21 mouse cellular contexts compared by ENCODE assay signal in genomic region chr16:36632229-36632628, GRCm38 (mm10). TPM values are rescaled to one million over a fixed set of nuclear protein-coding genes. Genes with fewer than 3 reads are reported as not detected.
A peak's percentile ranks its signal among the peaks of the same experiment; 100 is the strongest.
DNase-seq lines count a peak whose midpoint lies in the region; ATAC-seq lines count a peak whose summit lies in the region.
"Had no signal": no experiment of that assay in that cellular context is flagged by ENCODE, and none has a peak within 500 bp of the region (broad histone marks: within the 10 kb centered on the region; RNA-seq: fewer than 3 reads in every experiment).

No protein-coding gene starts in this region.

- peak; percentile 79 for DNase-seq in CD4-positive, CD25-positive, alpha-beta regulatory T cell, adult 2 months (ENCODE audit: low read depth, low spot score)
- peak; percentile 20 for DNase-seq in T-cell, adult 2 months (ENCODE audit: low spot score)
- peak; percentile 76 for DNase-seq in induced T-regulatory cell, adult 2 months (ENCODE audit: low read depth)
- no peak for DNase-seq in retina, embryonic 14.5 days (ENCODE audit: low spot score)
- no peak for DNase-seq in adrenal gland, adult 18-20 months (ENCODE audit: low spot score in 2 of 2)
- DNase-seq: adrenal gland, postnatal 25 days; cerebellum, adult 2 months; cerebellum, postnatal 14 days; forebrain, postnatal 0 days; kidney, adult 8-10 months; kidney, postnatal 10 days; layer of hippocampus, adult 9-11 months; lung, postnatal 36 days; spleen, adult 18-20 months; thymus, adult 18-20 months; thymus, postnatal 25 days had no signal

- peak; percentile 49 for ATAC-seq in monocyte, adult 5-6 weeks (replicated peaks; ENCODE audit: insufficient number of reproducible peaks, low FRiP score, low TSS enrichment, poor library complexity, severe bottlenecking)
- ATAC-seq in cerebellum, adult (ENCODE audit: insufficient number of reproducible peaks, low FRiP score, low TSS enrichment), result no peak
- ATAC-seq: forebrain, postnatal 0 days; hindbrain, embryonic 16.5 days; intestine, embryonic 16.5 days; midbrain, embryonic 16.5 days had no signal

RNA-seq across cellular contexts. Expression of gene Cd86, which starts 33.7 kb away (rescaled TPM):
- total RNA-seq in monocyte, adult 5-6 weeks (2017), result 63.3 to 72.4 TPM (median 72.1 TPM) in 3 replicates
- total RNA-seq in adrenal gland, adult 18-20 months (2021), result 1 to 10 TPM; 1.2 to 3.5 TPM

Comparison
In these comparisons a context has a peak if more than half of its experiments do, and no peak if none do; other contexts are left out.
1. DNase-seq: peak in CD4-positive, CD25-positive, alpha-beta regulatory T cell, adult 2 months (single experiment), T-cell, adult 2 months (single experiment) and induced T-regulatory cell, adult 2 months (single experiment); none in retina, embryonic 14.5 days (single experiment) and adrenal gland, adult 18-20 months (0 of 2).
2. RNA of gene Cd86, which starts 33.7 kb away (total RNA-seq): 63.3 to 72.4 TPM in monocyte, adult 5-6 weeks; 1.2 to 3.5 TPM in adrenal gland, adult 18-20 months; every median in the first group is over 10 times any median in the second.